Mouse (Mus musculus): Measurements from ENCODE around the gene Rbpj.

DNA sequence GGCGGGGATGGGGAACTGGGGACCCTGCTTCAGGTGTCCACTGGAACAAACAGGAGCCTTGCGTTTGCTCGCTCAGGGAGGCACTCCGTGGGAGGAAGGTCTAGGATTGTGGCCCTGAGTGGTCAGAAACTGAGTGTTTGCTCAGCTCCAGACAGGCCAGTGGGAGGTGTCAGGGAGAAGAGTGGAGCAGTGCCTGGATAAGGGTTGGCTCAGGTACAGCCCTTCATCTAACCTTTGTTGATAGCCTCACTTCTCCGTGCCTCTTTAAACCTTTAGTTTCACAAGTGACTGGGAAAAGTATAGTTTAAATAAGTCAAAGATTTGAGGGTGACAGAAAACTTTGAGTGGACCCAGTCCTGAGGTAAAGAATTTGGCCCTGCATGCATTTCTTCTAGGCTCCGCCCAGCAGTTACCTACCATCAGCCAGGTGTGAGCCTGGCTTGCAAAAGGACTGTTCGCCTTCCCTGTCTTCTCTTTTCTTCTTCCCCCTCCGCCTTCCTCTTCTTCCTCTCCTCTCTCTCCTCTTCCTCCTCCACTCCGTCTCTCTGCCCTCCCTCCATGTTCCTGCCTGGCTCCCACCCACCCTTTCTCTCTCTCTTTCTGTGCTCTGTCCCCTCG, 204.5 kb downstream of the Rbpj start:
- no peak for TF ChIP-seq CTCF (IDR thresholded peaks at IDR 0.05; ENCODE audit: control insufficient read depth, insufficient read depth, insufficient replicate concordance, low read depth, low read length)
- no peak for TF ChIP-seq POLR2A (IDR thresholded peaks at IDR 0.05; ENCODE audit: control insufficient read depth, low read depth, low read length)
